Mouse (Mus musculus) adrenal gland (tissue): ENCODE data around the gene Lsm14a.

Experiments used
- intact Hi-C: fragments of 180-260 bp; cut with DNase I; formaldehyde crosslinking; loops from one replicate; pipeline ENCODE4 v1.15.1; 2025

Lsm14a gene

GRCm38 (mm10) chr7:34319123-34319522 is 74.0 kb downstream of the Lsm14a start:
- intact Hi-C loops = no loop called here

DNA sequence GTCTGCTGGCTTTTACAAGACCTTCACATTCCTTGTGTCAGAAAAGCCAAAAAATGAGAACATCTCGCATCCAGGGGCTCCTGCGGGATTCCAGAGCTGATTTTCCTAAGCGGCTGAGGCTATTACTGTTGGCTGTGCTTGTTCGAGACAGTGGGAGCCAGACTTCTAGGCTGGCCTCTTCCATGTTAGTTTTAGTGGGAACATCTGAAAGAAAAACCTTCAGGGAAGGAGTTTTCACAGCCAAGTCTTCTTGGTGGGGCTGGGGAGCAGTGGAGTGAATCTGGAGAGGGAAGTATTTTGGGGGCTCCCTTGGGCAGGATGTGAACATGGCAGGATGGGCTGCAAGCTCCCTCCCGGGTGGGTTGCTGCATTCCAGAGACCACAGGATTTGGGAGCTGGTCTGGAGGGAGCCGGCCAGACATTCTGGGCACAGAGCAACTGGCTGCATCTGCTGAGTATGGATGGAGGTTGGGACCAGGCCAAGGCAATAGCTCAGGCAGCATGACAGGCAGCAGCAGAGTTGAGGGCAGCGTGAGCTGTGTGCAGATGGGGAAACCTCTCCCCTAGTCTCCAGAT is 75.1 kb downstream of the Lsm14a start:
- intact Hi-C loops = no loop called here

DNA sequence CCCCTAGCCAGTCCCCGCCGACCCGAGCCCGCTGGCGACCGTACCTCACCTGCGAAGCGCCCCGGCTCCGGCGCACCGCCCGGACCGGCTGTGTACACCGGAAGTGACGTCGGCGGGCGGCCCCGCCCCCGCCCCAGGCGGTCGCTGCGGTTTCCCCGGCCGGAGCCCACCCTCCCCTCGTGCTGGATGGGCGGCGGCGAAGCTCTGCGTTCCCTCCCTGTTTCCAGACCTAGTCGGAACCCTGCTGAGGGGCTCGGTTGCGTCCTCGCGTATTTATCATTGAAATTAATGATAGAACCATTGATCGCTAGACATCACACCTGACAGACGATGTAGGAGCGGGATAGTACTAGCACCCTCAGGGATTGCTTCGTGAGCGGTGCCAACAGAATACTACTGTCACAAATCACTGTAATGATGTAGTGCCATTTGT is 79.7 kb downstream of the Lsm14a start, which contains the start of gene 4931406P16Rik:
Gene 4931406P16Rik (minus strand): TSS at position 109 of the 433 bp plus-strand sequence.
- intact Hi-C loops = no loop called here

DNA sequence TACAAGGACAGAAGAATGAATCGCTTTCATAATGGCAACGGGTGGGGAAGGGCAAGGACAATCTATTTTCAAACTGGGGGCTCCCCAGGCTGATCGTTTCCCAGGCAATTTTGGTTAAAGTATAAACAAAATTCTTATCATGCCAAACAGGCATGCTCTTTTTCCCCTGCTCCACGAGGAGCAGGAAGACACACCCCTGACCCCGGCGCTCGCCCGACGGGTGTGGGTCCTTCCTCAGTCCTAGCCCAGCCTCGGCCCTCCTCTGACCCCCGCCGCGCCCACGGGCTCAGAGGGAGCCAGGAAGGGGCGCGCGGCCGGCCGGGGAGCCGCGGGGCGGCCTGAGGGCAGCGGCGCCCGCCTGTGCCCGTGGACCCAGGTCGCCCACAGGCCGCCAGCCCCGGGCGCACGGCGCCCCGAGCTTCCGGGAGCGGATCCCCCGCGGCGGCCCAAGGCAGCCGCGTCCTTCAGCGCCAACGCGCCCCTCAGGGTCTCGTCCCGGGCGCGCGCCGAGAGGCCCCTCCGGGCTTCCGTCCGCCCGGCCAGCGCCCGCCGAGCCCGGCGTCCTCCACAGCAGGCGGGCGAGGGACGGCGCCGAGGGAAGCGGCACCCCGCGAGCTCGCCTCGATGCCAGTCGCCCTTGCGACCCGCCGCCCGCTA is 80.2 kb downstream of the Lsm14a start:
- intact Hi-C loops = no loop called here

DNA sequence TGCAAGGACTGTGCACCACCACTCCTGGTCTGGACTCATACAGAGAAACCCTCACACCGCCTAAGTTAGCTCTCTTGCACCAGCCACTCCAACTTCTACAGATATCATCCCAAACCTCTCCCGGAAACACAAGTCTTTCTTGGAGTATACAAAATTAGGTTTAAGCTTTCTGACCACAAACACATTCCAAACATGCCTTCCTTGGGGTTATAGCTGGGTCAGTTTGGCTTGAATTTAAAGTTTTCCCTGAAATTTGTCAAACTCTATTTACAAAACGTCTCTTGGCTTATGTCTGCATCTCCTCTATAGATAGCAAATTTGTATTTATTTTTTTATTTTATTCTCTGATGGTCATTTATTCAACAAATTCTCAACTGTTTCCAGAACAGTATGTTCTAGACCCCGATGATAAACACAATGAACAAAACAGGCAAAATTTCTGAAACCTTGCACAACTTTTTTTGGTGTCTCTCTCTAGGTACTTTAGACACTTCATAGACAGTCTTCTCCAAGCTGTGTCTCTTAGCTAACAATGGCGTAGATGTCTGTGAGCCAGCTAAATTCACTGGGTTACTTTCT is 83.8 kb downstream of the Lsm14a start:
- intact Hi-C loops = loop anchor here (5.0 kb wide), 1 partner anchor 42 kb away; no protein-coding TSS in a partner anchor

GRCm38 (mm10) chr7:34308586-34308985 is 84.5 kb downstream of the Lsm14a start:
- intact Hi-C loops = loop anchor here (5.0 kb wide), 1 partner anchor 41 kb away; no protein-coding TSS in a partner anchor

DNA sequence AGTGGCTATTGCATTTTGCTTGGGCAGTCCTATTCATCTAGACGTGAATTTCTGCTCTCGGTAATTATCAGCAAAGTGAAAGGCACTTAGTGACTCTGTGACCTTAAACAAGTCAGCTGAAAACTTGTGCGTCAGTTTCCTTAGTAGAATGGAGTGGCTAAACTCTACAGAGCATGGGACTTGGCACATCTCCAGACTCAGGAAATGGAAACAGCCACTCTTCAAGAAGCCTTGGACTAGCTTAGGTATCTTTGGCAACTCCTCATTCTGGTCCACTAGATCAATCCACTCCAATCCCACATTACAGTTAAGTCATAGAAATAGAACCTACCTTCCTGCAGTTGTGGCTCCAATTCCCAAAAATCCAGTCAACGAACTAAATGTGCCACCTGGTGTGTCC is 87.7 kb downstream of the Lsm14a start:
- intact Hi-C loops = loop anchor here (5.0 kb wide), 1 partner anchor 38 kb away; no protein-coding TSS in a partner anchor

DNA sequence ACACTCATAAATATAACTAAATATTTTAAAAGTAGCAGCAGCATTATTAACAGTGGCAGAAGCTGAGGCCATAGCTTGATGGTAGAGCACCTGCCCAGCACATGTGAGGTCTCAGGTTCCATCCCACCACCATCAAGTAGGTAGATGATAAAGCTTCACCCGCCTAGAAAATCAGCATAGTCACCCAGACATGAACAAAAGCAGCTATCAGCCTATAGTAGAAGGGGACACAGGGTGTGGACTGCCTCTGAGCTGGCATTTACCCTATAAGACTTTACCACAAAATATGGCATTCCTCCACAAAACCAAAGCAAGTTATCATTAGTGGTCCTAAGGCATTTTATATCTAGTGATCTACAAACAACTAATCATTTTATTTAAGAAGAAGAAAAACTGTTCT is 90.5 kb downstream of the Lsm14a start:
- intact Hi-C loops = no loop called here

DNA sequence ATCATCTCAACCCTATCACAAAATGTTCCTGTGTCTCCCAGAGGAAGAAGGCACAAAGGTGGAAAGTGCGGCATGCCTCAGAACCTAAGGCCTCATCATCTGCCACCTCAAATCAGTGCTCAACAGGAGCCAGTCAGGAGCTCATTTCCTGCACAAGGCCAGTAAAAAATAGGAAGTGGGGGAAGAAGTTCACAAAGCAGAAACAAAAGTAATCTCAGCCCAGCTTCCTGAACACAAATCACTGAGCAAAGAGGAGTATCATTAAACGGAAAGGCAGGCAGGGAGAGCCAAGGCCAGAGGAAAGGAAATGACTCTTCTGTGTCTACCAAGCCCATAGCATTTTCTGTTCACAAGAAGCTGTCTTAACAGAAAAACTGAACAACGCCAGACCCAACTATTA is 91.2 kb downstream of the Lsm14a start:
- intact Hi-C loops = no loop called here

GRCm38 (mm10) chr7:34298818-34299217 is 94.3 kb downstream of the Lsm14a start:
- intact Hi-C loops = no loop called here

GRCm38 (mm10) chr7:34296124-34296523 is 97.0 kb downstream of the Lsm14a start:
- intact Hi-C loops = no loop called here
